Mouse (Mus musculus): ENCODE results near the gene Rtp2. TPM values are rescaled to one million over a fixed set of nuclear protein-coding genes. Genes with fewer than 3 reads are reported as not detected.
A peak's percentile ranks its signal among the peaks of the same experiment; 100 is the strongest.
"Not testable (repeated sequence)": the region's sequence is repeated elsewhere in the genome, so short reads cannot be mapped to it uniquely, and the experiment has no call there.

Rtp2 gene
- total RNA-seq, 2 experiments from 2014 or later, result not detected

DNA sequence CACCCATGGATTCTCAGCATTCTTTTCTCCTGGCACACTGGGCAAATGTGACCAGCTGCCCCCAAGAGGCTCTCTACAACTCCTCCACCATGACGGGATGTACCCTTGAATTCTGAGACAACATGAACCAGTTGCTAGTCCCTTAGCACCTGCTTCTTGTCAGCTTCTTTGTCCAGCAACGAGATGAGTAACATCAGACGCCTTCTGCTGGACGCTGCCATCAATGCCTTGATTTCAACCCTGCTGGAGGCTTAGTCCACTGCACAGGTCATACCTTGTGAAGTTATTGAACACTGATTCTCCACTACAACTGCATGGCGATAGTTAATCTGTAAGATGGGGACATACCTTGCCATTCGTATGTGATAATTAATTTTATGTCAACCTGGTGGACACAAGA, 15.5 kb upstream of the Rtp2 start:
- no peak for DNase-seq

DNA sequence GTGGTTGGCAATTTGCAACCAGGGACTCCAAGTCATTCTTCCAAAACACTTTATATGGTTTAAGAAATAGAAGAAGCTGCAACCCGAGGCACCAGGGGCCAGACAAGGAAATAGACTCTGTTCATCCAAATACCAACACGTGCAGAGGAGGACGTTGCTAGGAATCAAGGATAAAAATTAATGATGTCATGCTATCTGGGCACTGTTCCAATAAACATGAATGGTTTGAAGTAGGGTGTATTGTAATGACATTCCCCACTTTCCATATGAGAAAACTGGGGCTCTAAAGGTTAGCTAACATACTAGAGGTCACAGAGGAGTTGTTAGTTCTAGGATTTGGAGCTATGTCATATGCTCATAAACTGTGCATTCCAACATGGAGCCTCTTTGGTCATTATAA, 12.6 kb upstream of the Rtp2 start:
- DNase-seq, result no peak

DNA sequence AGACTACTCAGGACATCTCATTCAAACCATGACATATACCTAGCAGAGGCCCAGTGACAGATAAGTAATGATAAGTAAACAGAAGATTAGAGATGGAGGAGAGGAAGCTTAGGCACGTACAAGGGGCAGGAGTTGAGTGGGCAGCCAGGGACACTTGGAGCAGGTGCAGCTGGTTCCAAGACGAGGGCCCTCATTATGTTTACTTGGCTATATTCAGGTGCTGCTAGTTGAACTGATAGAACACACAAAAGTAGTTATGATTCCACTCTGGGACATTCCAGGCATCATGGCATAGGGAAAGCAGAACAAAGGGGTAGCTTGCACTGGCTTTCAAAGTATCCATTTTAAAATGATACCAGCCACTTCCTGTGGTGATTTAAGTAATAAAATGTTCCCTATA, 2.2 kb upstream of the Rtp2 start:
- no peak for DNase-seq

DNA sequence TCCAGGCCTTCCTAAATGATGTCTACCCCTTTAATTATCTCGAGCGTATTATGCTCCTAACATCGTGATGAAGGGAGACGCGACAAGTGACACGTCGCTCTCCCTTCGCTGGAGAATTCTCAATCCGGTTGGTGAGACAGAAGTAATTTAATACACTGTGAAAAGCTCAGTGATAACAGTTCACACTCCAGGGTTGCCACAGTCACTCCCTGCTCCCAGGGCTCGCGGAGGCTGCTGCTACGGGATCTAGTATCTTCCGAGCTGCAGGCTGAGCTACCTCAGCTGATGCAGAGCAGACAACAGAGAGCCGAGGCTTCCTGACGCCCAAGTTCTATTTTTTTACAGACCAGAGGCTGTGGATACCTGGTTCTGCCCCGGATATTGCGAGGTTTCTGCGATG, 919 bp downstream of the Rtp2 start:
- DNase-seq, result no peak

DNA sequence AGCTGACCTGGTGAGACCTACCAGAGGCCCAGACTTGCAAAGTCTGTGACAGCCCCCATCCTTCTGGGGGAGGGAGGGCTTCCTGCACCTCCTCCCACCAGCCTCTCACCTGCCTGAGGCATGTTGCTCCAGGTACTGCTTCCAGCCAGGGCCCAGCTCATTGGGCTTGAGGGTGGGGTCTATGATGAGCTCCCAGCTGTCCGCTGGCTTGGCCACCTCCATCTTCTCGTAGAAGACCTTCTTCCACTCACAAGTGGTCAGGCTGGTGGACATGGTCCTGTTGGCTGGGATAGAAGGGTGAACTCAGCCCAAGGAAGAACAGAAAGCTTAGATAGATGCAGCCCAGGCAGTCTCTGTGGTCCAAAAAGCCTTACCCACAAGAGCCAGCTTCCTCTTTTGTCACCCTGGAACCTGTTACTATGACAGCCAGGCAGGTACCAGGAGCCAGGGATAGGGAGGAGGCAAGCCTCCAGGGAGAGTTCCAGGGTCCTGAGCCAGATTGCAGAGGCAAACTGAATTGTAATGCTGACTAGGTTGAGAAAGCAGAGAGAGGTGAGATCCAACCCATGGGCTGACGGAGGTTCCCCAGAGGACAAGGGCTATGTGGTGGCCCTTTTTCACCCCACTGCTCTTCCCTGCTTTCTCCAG, 1.6 kb downstream of the Rtp2 start:
- DNase-seq, result no peak

DNA sequence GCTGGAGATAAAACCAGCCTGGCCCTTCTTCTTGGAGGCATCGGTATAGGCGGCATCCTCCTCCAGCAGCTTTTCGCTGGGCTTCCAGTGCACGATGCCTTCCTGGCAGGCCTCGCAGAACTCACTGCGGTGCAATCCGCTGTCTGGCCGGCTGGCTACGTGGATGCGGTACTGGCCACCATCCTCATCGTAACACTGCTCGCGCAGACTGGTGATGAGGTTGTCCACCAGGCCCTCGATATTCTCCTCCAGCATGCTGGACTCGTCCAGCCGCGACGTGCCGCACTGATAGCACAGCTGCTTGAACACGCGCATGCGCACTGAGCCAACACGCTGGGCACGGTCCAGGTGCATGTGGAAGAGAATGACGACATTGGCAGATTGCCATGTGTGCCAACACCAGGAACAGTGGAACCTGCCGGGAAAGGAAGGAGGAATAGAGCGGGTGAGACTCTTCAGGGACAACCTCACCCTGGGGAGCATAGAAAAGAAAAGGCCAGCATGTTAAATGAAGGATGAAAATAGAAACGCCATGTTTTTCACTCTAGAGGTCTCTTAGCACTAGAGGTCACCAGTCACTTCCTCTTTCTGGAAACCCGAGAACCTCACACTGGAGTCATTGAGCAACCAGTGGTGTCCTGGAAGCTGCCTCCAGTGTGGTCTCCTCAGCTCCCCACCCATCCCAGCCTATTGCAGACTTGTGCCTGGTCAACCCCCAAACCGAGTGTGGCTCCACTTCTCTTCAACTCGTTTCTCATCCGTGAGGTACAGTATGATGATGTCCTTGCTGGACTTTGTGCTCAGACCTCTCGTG, 4.7 kb downstream of the Rtp2 start:
- DNase-seq, result no peak

DNA sequence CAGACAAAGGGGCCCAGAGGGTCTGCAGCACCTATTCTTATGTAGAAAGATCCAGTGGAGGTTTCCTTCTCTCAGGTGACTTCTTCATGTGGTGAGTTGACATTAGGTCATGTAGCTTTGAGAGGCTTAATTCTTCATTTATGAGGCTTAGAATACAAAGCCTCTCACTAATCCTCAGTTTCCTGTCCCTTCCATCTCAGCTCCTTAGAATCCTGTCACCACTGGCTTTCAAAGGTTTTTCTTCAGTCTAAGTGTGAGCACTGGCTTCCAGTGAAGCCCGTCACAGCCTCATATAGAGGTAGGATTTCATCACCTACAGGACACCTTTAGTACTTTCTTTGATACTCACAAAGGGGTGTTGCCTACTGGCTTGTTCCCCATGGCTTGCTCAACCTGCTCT, 9.3 kb downstream of the Rtp2 start:
- no peak for DNase-seq

DNA sequence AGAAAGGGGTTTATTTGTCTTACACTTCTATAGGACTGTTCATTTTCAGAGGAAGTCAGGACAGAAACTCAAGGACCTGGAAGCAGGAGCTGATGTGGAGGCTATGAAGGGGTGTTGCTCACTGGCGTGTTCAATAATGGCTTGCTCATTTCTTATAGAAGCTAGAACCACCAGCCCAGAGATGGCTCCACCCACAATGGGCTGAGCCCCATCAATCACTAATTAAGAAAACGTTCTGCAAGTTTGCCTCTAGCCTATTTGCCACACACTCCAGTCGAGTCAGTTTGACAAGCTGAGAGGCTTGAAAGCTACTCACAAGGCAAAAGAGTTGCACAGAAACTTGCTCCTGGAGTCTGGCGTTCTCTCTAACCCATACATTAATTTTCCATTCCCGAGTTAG, 10.5 kb downstream of the Rtp2 start:
- no peak for DNase-seq

DNA sequence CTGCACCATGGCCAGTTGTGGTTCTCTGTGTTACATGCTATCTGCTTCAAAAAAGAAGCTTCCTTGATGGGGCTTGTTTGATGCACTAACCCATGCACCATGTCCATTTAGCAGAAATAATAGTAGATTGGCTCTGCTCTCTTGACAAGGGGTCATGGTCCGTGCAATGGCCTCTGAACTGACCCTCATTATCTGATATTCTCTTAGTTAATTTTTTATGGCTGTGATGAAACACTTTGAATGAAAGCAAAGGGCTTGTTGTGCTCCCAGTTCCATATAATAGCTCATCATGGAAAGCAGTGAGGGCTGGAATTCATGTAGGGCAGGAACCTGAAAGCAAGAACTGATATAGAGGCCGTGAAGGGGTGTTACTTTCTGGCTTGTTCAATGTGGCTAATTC, 12.8 kb downstream of the Rtp2 start:
- DNase-seq, result no peak

DNA sequence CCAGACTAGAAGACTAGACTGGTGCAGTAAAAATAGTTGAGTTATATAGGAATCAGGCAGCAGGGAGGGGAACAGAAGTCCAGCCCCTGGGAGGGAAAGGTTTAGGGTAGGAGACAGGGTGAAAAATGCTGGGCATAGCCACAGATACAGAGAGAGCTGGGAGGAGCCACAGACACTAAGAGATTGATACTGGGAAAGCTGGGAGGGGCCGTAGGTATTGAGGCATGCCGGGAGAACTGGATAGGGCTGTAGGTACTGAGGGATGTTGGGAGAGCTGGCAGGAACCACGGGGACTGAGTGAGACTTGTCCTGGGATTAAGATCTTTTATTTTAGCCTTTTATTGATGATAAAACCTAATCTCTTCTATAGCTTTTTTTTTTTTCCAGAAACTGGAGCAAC, 18.8 kb downstream of the Rtp2 start:
- no peak for DNase-seq

DNA sequence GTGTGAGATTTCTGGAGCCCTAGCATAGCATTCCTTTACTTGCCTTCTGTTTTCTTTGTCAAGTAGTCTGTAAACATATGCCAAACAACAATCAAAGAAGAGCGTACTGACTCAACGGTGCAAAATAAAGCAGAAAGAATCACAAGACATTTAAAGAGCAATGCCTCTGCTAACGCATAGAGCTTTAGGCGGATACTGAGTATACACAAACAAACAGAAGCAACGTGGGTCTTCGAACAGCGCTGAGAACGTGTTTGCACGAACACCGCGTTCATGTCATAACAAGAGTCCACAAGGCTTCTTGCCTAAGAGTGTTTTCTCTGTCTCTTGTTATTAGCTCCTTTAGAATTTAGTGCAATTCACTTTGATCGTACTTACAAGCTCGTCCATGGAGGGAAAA, 19.5 kb downstream of the Rtp2 start:
- DNase-seq, result no peak

DNA sequence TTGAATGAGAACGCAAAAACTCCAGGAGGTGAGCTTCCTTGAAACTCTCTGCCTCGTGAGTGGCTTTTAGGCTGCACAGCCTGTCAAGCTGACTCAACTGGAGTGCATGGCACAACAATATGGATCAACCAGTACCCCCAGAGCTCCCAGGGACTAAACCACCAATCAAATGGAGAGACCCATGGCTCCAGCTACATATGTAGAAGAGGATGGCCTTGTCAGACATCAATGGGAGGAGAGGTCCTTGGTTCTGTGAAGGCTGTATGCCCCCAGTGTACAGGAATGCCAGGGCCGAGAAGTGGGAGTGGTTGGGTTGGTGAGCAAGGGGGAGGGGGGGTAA, 23.2 kb downstream of the Rtp2 start:
- not testable (repeated sequence) for DNase-seq

DNA sequence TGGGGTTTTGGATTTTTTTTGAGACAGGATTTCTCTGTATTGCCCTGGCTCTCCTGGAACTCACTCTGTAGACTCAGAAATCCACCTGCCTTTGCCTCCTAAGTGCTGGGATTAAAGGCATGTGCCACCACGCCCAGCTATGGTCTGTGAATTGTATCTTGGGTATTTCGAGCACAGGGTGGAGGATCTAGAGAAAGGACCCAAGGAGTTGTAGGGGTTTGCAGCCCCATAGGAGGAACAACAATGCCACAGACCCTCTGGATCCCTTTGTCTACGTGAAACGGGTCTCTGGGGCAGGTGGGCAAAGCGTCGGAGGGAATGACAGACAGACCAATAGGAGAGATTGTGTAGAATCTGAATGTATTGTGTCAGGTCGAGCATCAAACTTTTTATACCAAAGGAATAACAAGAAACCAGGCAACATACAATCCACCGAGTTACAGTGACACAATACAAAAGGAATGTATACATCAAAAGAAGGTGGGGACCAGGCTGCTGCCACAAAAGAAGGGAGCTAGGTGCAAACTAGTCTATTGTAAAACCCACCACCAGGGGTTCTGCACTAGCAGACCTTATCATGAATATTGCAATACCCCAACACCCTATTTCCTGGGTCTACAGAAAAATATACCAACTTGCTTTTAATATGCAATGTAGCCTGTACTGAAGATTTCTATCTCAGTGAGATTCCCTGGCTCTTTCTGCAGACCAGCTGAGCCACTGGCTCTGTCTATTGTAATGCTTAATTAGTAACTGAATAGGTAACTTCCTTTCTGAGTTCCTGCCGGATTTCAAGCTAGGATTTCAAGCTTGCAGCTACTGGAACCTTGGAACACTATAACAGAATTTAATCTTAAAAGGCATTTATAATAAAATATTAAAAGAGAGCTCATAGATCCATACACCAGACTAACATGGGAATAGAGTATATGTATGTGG, 23.8 kb downstream of the Rtp2 start:
- not testable (repeated sequence) for DNase-seq

DNA sequence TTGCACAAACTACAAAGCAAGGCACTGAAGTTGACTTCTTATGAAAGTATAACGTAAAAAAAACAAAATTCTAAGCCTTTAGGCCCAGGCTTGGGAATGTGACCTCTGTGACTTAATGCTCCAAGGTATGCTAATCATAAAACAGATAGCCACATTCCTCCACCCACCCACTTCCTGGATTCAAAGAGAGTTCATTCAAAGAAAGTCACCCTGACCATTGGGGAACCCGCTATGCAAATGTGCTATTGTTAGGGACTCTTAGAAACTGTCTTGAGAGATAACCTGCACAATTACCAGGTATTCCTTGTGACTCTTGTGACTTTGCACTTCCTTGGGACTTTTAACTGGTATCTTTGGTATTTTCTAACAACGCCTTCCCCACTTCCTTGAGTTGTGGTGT, 25.6 kb downstream of the Rtp2 start:
- DNase-seq, result not testable (repeated sequence)

DNA sequence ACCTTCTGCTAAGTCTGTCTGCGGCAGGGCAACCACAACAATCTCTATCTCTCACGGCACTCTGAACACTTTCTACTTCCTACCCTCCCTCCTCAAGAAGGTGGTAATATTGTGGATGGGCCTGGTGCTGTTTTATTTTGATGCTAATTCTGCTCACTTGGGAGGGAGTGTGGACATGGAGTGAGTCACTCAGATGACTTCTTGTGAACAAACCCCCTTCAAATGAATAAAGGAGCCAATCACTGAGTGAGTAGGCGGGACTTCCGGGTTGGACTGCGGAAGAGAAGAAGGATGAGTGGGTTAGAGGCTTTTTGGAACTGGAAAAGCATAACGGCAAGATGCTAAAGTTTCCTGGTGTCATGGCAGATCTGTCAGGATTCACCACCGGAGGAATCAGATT, 30.8 kb downstream of the Rtp2 start:
- DNase-seq, result no peak

DNA sequence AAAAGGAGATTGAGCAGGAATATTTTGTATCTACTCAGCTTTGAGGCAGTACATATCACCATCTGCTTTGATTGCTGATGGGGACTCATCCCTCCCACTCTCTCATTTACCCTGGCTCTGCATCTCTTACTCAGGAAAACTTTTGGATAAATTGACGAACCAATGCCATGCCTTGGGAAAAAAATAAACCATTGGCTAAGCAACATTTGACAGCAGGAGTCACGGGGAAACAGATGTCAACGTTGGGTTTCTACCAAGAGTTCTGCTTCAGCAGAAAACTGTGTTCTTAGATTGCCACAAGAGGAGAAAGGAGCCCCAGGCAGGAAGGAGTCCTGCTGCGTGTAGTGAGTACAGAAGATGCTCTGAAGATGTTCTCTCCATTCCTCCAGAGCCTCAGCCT, 32.1 kb downstream of the Rtp2 start:
- no peak for DNase-seq

DNA sequence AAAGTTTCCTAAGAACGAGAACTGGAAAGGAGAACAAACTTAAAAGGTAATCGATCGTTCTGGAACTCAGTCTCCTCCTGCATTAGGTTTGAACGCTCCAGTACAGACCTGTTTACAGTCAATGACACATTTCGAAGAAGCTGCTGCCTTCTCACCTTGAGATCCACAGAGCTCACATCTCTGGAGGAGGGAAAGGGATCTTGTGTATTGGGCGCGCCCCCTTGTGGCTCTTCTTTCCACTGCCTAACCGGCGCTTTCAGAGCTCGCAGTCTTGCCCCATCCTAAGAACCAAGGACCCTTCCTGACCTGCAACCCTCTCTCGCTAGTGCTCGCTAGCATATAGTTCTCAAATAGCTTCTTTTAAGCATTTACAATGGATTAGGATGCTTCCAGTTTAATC, 33.4 kb downstream of the Rtp2 start:
- peak; percentile 81 for DNase-seq

DNA sequence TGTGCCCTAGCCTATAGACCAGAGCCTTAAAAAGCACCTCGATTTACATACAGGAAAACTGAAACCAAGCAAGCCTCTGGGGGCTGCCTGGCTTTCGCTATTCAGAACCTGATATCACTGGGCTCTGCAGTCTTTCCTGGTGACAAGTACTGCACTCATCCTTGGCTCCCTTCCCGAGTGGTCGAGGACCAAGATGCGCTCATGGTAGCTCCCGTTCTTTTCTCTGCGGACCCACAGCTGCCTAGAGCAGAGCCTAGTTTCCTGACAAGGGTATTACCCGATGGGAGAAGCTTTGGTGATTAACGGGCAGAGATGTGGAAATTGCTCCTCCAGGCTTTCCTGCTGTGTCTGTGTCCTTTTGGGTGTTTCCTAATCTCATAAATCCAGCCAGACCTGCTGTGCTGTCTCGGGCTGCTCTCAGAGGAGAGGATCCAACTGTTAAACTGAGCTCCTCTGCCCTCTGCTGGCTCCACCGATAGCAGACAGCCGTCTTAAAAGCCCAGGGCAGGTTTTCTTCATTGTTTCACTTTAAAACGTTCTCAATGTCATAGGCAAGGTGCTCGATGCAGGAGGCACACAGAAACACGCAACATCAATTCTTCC, 34.1 kb downstream of the Rtp2 start:
- peak; percentile 75 for DNase-seq

DNA sequence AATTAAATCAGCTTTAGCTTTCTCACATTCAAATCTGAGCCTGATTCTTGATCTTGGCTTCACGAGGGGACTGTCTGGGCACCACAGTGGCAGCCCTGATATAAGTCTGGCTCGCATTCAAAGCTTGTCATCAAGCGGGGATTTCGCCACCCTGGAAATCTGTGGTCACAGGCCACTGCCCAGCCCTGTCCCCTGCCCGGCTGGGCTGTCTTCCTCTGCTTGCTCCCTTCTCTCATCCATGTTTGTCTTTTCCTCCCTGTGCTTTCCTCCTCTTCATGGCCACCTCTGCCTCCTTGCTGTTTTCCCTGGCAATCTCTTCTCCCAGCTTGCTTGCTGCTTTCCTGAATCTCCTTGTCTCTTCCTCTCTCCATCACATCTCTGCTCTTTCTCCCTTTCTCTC, 34.7 kb downstream of the Rtp2 start:
- no peak for DNase-seq

DNA sequence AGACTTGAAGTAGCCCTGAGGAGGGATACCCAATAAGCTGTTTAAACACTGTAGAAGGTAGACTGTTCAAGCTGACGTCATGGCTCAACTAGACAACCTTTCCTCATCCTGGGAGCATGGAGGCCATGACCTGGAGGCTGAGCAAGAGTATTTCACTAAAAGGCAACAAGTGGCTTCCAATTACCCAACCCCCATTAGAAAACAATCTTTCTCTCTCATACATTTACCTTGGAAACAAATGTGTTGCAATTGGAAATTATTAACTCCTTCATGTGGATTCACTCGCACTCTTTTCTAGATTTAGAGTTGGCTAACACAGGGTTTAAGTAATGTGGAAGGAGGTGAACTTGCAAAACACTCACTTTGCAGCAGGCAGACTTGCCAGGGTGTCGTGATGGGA, 37.1 kb downstream of the Rtp2 start:
- DNase-seq, result no peak

DNA sequence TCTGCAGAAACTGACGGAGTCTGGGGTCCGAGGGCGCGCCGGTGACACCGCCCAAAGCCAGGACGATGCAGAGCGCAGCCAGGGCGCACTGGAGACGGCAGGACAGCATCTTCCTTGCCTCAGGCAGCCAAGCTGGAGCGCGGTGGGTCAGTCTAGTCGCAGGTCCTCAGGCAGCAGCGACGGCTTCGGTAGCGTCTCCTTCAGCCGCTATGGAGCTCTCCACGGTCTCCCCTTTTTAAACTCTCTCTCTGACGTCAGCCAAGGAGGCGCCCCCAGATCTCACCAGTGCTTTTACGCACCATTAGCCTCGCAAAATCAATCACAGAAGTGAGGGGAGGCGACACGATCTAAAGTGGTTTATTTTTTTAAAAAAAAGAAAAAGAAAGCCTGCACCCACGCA, 41.6 kb downstream of the Rtp2 start, which contains the start of gene Sst:
TSS of gene Sst (minus strand) at position 323 of the 400 bp plus-strand sequence.
- DNase-seq, result no peak

DNA sequence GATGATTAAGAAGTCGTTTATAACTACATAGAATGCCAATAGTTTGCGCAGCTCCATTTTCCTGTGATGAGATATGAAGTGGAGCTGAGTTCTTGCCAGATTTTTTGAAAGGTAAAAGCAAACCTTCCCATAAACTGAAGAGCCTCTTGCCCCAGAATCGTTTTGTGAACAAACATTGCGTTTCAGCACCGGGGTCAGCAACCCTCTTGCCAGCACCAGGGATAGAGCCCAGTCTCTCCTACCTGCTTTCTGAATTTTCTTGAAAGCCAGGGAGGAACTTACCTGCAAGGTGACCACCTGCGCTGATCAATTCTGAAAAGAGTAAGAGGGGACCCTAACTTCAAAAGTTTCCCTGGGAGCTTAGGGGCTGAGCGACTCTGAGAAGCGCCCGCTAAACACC, 42.0 kb downstream of the Rtp2 start:
- DNase-seq, result peak; percentile 32

Data from heart, postnatal 4 days (tissue).